Mouse (Mus musculus): Measurements from ENCODE around the gene Cd6. TPM values are rescaled to one million over a fixed set of nuclear protein-coding genes. Genes with fewer than 3 reads are reported as not detected.

The Cd6 gene
- polyA plus RNA-seq, 1 experiment from 2014 or later: 0.07 TPM

DNA sequence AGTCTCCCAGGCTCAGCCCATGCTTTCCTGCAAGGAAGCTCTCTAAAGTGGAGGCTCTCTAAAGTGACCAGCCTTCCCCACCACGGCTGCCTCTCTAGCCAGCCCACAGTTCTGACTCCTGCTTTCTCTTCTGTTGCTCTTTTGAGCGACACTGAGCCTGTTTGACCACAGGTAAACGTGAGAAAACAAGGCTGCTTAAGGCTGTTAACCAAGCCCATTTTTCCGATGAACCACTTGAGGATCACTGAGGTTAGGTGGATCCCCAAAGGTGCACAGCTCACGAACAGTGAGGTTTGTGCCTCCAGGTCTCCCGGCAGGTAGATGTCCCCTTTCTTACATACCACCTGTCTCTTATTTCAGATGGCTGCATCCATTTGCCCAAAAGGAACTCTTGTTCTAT, 87.7 kb downstream of the Cd6 start:
- Histone ChIP-seq H3K4me1 (replicated peaks; ENCODE audit: control insufficient read depth, insufficient read depth) (no peaks in the 10 kb centered on the region), H3K27me3 (ENCODE audit: control insufficient read depth, insufficient read depth, low read length) (no peaks in the 10 kb centered on the region), H3K4me3 (ENCODE audit: low read depth, low read length) (no peak overlapping the region), H3K36me3 (ENCODE audit: control insufficient read depth, insufficient read depth, low read length) (no peaks in the 10 kb centered on the region), H3K9me3 (ENCODE audit: control insufficient read depth, low read length) (no peaks in the 10 kb centered on the region), H3K9ac (ENCODE audit: low read length) (no peak overlapping the region), H3K4me2 (replicated peaks; ENCODE audit: low read depth) (no peak overlapping the region), H3K27ac (replicated peaks) (0 out of 2 replicates have a peak overlapping the region, but pooled peaks have one; percentile 24)
- ATAC-seq (ENCODE audit: low FRiP score, low TSS enrichment) (no peak), DNase-seq (ENCODE audit: low spot score) (no peak)
- TF ChIP-seq EP300 (optimal IDR thresholded peaks at IDR 0.05) (no peak), CTCF (IDR thresholded peaks at IDR 0.05; ENCODE audit: low read depth) (no peak)
- 80% methylated on average over 6 of the region's 6 CpGs for WGBS

- H3K4me3 ChIP-seq (ENCODE audit: low read depth, low read length): no peak overlapping the region
- H3K27ac ChIP-seq (replicated peaks): peak overlapping the region; percentile 75
- DNase-seq (ENCODE audit: low spot score): peak; percentile 44
- H3K4me1 ChIP-seq (replicated peaks; ENCODE audit: control insufficient read depth, insufficient read depth): no peaks in the 10 kb centered on the region
- no peaks in the 10 kb centered on the region for H3K9me3 ChIP-seq (ENCODE audit: control insufficient read depth, low read length)
- WGBS: 29% methylated on average over 11 of the region's 11 CpGs
- no peak overlapping the region for H3K9ac ChIP-seq (ENCODE audit: low read length)
- H3K4me2 ChIP-seq (replicated peaks; ENCODE audit: low read depth): no peak overlapping the region
- peak; percentile 70 for ATAC-seq (ENCODE audit: low FRiP score, low TSS enrichment)
- H3K27me3 ChIP-seq (ENCODE audit: control insufficient read depth, insufficient read depth, low read length): no peaks in the 10 kb centered on the region
- no peaks in the 10 kb centered on the region for H3K36me3 ChIP-seq (ENCODE audit: control insufficient read depth, insufficient read depth, low read length)
- TF ChIP-seq CTCF (IDR thresholded peaks at IDR 0.05; ENCODE audit: low read depth): no peak
- peak; percentile 69 for TF ChIP-seq EP300 (optimal IDR thresholded peaks at IDR 0.05)
Measured at GRCm38 (mm10) chr19:10740641-10741440, 89.0 kb downstream of the Cd6 start.

- 86% methylated on average over 4 of the region's 4 CpGs for WGBS
Measured at GRCm38 (mm10) chr19:10739916-10740315, 89.9 kb downstream of the Cd6 start.

More at GRCm38 (mm10) chr19:10739916-10740315, 89.9 kb downstream of the Cd6 start:
- no peaks in the 10 kb centered on the region for H3K4me1 ChIP-seq (replicated peaks; ENCODE audit: control insufficient read depth, insufficient read depth)
- H3K9me3 ChIP-seq (ENCODE audit: control insufficient read depth, low read length): no peaks in the 10 kb centered on the region
- H3K4me2 ChIP-seq (replicated peaks; ENCODE audit: low read depth): no peak overlapping the region
- H3K36me3 ChIP-seq (ENCODE audit: control insufficient read depth, insufficient read depth, low read length): no peaks in the 10 kb centered on the region
- no peak overlapping the region for H3K9ac ChIP-seq (ENCODE audit: low read length)
- H3K4me3 ChIP-seq (ENCODE audit: low read depth, low read length): no peak overlapping the region
- DNase-seq (ENCODE audit: low spot score): no peak
- no peak overlapping the region for H3K27ac ChIP-seq (replicated peaks)
- TF ChIP-seq CTCF (IDR thresholded peaks at IDR 0.05; ENCODE audit: low read depth) (no peak), EP300 (optimal IDR thresholded peaks at IDR 0.05) (no peak)
- ATAC-seq (ENCODE audit: low FRiP score, low TSS enrichment): no peak
- H3K27me3 ChIP-seq (ENCODE audit: control insufficient read depth, insufficient read depth, low read length): no peaks in the 10 kb centered on the region

Other genes with a start within 250 kb of the Cd6 start
- 108 and 110 TPM in 2 replicates for gene Ddb1, start 224.7 kb downstream of the Cd6 start, polyA plus RNA-seq (2015; fragmentation: Nextera tagmentation; extraction: Ambion mirVana)
- 6.3 and 6.7 TPM in 2 replicates for gene Tkfc, start 224.4 kb downstream of the Cd6 start, polyA plus RNA-seq (2015; fragmentation: Nextera tagmentation; extraction: Ambion mirVana)
- gene Vwce, start 195.8 kb downstream of the Cd6 start, polyA plus RNA-seq (2015; fragmentation: Nextera tagmentation; extraction: Ambion mirVana): 0.51 and 0.61 TPM in 2 replicates
- 22,358 and 23,362 TPM in 2 replicates for gene Pga5, start 152.0 kb downstream of the Cd6 start, polyA plus RNA-seq (2015; fragmentation: Nextera tagmentation; extraction: Ambion mirVana)
- 48.6 and 57.3 TPM in 2 replicates for gene Vps37c, start 141.3 kb downstream of the Cd6 start, polyA plus RNA-seq (2015; fragmentation: Nextera tagmentation; extraction: Ambion mirVana)
- gene Cd5, start 91.1 kb downstream of the Cd6 start, polyA plus RNA-seq (2015; fragmentation: Nextera tagmentation; extraction: Ambion mirVana): 1.6 and 1.8 TPM in 2 replicates
- gene Slc15a3, start 9.7 kb upstream of the Cd6 start, polyA plus RNA-seq (2015; fragmentation: Nextera tagmentation; extraction: Ambion mirVana): 4.0 and 5.2 TPM in 2 replicates
- gene Tmem132a, start 39.9 kb upstream of the Cd6 start, polyA plus RNA-seq (2015; fragmentation: Nextera tagmentation; extraction: Ambion mirVana): 19.1 and 20.8 TPM in 2 replicates
- 176 and 186 TPM in 2 replicates for gene Tmem109, start 51.9 kb upstream of the Cd6 start, polyA plus RNA-seq (2015; fragmentation: Nextera tagmentation; extraction: Ambion mirVana)
- 17.6 and 19.5 TPM in 2 replicates for gene Prpf19, start 65.2 kb upstream of the Cd6 start, polyA plus RNA-seq (2015; fragmentation: Nextera tagmentation; extraction: Ambion mirVana)
- gene Zp1, start 90.6 kb upstream of the Cd6 start, polyA plus RNA-seq (2015; fragmentation: Nextera tagmentation; extraction: Ambion mirVana): 0.08 and 0.17 TPM in 2 replicates
- 0.06 and 0.07 TPM in 2 replicates for gene Ptgdr2, start 107.1 kb upstream of the Cd6 start, polyA plus RNA-seq (2015; fragmentation: Nextera tagmentation; extraction: Ambion mirVana)
- 13.9 and 15.4 TPM in 2 replicates for gene Ccdc86, start 119.2 kb upstream of the Cd6 start, polyA plus RNA-seq (2015; fragmentation: Nextera tagmentation; extraction: Ambion mirVana)
- gene Ms4a10, start 144.6 kb upstream of the Cd6 start, polyA plus RNA-seq (2015; fragmentation: Nextera tagmentation; extraction: Ambion mirVana): 0.13 TPM in 1 of 2 replicates, not detected in the other
- 0.10 TPM in 1 of 2 replicates, not detected in the other for gene Ms4a15, start 163.2 kb upstream of the Cd6 start, polyA plus RNA-seq (2015; fragmentation: Nextera tagmentation; extraction: Ambion mirVana)
- not detected in 2 replicates for gene Ms4a18, start 188.0 kb upstream of the Cd6 start, polyA plus RNA-seq (2015; fragmentation: Nextera tagmentation; extraction: Ambion mirVana)